Mouse (Mus musculus) hindbrain, embryonic 16.5 days (tissue): ENCODE measurements around the gene Reep6. TPM values are rescaled to one million over a fixed set of nuclear protein-coding genes. Genes with fewer than 3 reads are reported as not detected.

Source experiments
- ATAC-seq: fragments of 200-750 bp; cut with Nextera tagmentation; 2 replicates; pipeline ENCODE4 v1.8.0; 2017; ENCODE audit warnings: moderate TSS enrichment, moderate library complexity
- H3K27ac ChIP-seq: fragments of 300-500 bp; sonication (generic); 2 replicates; pipeline ENCODE4 v1.5.1; 2014; ENCODE audit warnings: low read depth, mild to moderate bottlenecking, control low read depth, low read length, moderate library complexity
- H3K27me3 ChIP-seq: fragments of 300-500 bp; sonication (generic); replicated peaks from 2 replicates; pipeline ENCODE4 v1.6.1; 2014; ENCODE audit warnings: low read length; ENCODE audit not compliant: control insufficient read depth, insufficient read depth
- H3K36me3 ChIP-seq: fragments of 300-500 bp; sonication (generic); 2 replicates; pipeline ENCODE4 v1.6.1; 2014; ENCODE audit warnings: mild to moderate bottlenecking, low read length, moderate library complexity, mixed read lengths; ENCODE audit not compliant: control insufficient read depth, insufficient read depth
- H3K4me1 ChIP-seq: fragments of 300-500 bp; sonication (generic); 2 replicates; pipeline ENCODE4 v1.6.1; 2014; ENCODE audit warnings: low read depth, low read length; ENCODE audit not compliant: control insufficient read depth, insufficient read depth
- H3K4me2 ChIP-seq: fragments of 300-500 bp; sonication (generic); 2 replicates; pipeline ENCODE4 v1.6.1; 2014; ENCODE audit warnings: mild to moderate bottlenecking, low read length, control low read depth, moderate library complexity
- H3K4me3 ChIP-seq: fragments of 300-500 bp; sonication (generic); 2 replicates; pipeline ENCODE4 v1.5.1; 2014; ENCODE audit warnings: mild to moderate bottlenecking, low read length, control low read depth, moderate library complexity
- H3K9ac ChIP-seq: fragments of 300-500 bp; sonication (generic); 2 replicates; pipeline ENCODE4 v1.6.1; 2014; ENCODE audit warnings: low read depth, mild to moderate bottlenecking, control low read depth, low read length, moderate library complexity
- H3K9me3 ChIP-seq: fragments of 300-500 bp; sonication (generic); 2 replicates; pipeline ENCODE4 v1.6.1; 2014; ENCODE audit warnings: mild to moderate bottlenecking, low read length, moderate library complexity; ENCODE audit not compliant: control insufficient read depth
- WGBS: fragments of 180-500 bp; shearing (Covaris S2); extraction: QIAGEN DNeasy Blood & Tissue Kit; methylation state at CpG from one replicate; pipeline ENCODE4 v1.1.7; 2014; 5-methylcytosine and 5-hydroxymethylcytosine counted together
- polyA plus RNA-seq: library from polyadenylated mRNA; unstranded; fragments of >200 nt; fragmentation: Nextera tagmentation; extraction: Ambion mirVana; gene quantifications from 2 replicates; pipeline ENCODE4 v1.2.1, GENCODE M21; 2015

The Reep6 gene
- polyA plus RNA-seq, 1 experiment from 2014 or later, result 7.5 TPM

DNA sequence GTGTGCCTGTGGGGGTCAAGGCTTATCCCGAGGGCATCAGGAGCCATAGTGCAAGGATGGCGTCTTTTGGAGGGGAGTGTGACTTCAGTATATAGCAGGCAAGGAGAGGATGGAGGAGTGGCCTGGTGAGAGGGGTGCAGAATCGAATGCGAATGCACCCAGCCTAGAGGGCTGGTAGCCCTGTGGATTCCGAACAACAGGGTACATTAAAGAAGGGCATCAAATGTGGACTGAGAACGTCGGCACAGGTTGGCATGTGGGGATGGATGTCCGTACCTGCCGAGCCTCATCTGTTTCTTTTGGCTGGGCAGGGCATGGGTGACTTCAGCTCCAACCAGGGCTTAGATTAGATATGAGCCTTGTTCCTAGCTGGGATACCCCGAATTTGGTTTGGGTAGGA is 29.9 kb upstream of the Reep6 start:
- 28% methylated on average over 10 of the region's 10 CpGs for WGBS
- peaks cover 66% of the 10 kb centered on the region for H3K4me1 ChIP-seq
- peak overlapping the region; percentile 81 for H3K4me2 ChIP-seq
- H3K27ac ChIP-seq, result peak overlapping the region; percentile 98
- H3K9me3 ChIP-seq, result no peaks in the 10 kb centered on the region
- ATAC-seq, result no peak
- H3K9ac ChIP-seq, result peak overlapping the region; percentile 94
- peaks cover 4% of the 10 kb centered on the region; the same call in 1 of the 2 replicates for H3K36me3 ChIP-seq
- H3K27me3 ChIP-seq, result no peaks in the 10 kb centered on the region
- peak overlapping the region; percentile 63 for H3K4me3 ChIP-seq

DNA sequence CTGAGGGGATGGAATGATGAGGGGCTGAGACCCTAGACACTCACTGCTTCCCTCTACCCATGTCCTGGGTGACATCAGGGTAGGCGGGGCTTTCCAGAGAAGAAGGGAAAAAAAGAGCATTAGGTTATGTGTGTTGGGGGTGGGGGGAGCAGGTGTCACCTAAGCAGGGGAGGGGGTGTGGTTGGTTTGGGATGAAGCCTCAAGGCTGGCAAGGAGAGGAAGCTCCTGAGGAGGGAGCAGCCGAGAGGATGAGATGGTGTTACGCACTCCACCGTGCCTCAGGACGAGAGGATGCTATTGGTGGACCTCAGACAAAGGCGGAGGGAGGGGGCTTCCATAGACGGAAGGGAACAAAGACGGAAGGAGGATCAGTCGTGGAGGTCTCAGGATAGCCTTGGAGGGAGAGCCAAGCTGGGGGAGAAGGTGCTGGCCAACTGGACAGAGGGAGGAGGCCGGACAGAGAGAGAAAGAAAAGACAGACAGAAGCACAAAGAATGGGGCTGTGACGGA is 29.0 kb upstream of the Reep6 start:
- Histone ChIP-seq H3K9ac (peak overlapping the region; percentile 94), H3K4me3 (peak overlapping the region; percentile 63), H3K36me3 (peaks cover 11% of the 10 kb centered on the region), H3K4me2 (peak overlapping the region; percentile 81), H3K27me3 (no peaks in the 10 kb centered on the region), H3K4me1 (peaks cover 61% of the 10 kb centered on the region), H3K27ac (peak overlapping the region; percentile 98), H3K9me3 (no peaks in the 10 kb centered on the region)
- peak; percentile 85 for ATAC-seq
- WGBS, result 11% methylated on average over 11 of the region's 11 CpGs

- Histone ChIP-seq H3K27ac (peak overlapping the region; percentile 98), H3K9me3 (no peaks in the 10 kb centered on the region), H3K27me3 (no peaks in the 10 kb centered on the region), H3K4me2 (peak overlapping the region; percentile 81), H3K4me3 (peak overlapping the region; percentile 63), H3K36me3 (peaks cover 18% of the 10 kb centered on the region), H3K9ac (peak overlapping the region; percentile 94), H3K4me1 (peaks cover 58% of the 10 kb centered on the region)
- no peak for ATAC-seq
- 48% methylated on average over 10 of the region's 10 CpGs for WGBS
Observed at GRCm38 (mm10) chr10:80301256-80302081, 28.3 kb upstream of the Reep6 start.

DNA sequence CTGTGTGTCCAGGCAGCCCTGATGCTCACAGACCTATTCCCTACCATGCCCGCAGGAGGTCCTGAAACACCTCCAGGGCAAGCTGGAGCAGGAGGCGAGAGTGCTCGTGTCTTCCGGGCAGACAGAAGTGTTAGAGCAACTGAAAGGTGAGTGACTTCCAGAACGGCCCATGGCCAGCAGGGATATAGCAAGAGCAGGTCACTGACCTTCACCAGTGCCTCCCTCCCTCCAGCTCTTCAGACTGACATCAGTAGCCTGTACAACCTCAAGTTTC is 27.7 kb upstream of the Reep6 start:
- Histone ChIP-seq H3K4me1 (peaks cover 53% of the 10 kb centered on the region), H3K9ac (peak overlapping the region; percentile 94), H3K27me3 (no peaks in the 10 kb centered on the region), H3K27ac (peak overlapping the region; percentile 98), H3K36me3 (peaks cover 24% of the 10 kb centered on the region), H3K4me2 (peak overlapping the region; percentile 81), H3K9me3 (no peaks in the 10 kb centered on the region), H3K4me3 (peak overlapping the region; percentile 63)
- WGBS, result 46% methylated on average over 5 of the region's 5 CpGs
- ATAC-seq, result no peak

DNA sequence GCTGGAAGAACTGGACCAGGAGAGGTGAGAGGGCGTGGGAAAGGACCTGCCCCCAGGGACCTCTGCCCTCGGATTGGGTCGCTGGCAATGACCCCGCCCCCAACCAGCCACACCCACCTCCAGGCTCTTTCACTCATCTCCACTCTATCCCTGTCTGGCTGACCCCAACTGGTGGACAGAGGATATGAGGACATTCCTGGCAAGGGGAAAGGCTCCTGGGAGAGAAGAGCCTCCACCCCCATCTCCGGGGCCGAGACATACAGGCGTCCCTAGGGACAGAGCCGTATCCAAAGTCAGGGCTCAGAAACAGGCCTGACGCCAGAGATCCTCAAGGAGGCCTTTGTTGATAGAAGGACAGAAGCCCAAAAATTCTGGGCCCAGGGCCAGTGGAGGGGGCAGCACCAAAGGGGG is 27.3 kb upstream of the Reep6 start:
- Histone ChIP-seq H3K4me2 (peak overlapping the region; percentile 81), H3K27me3 (no peaks in the 10 kb centered on the region), H3K4me1 (peaks cover 48% of the 10 kb centered on the region), H3K36me3 (peaks cover 28% of the 10 kb centered on the region), H3K9me3 (no peaks in the 10 kb centered on the region), H3K4me3 (peak overlapping the region; percentile 63), H3K9ac (peak overlapping the region; percentile 94), H3K27ac (peak overlapping the region; percentile 98)
- ATAC-seq, result peak; percentile 41
- 3% methylated on average over 9 of the region's 9 CpGs for WGBS

DNA sequence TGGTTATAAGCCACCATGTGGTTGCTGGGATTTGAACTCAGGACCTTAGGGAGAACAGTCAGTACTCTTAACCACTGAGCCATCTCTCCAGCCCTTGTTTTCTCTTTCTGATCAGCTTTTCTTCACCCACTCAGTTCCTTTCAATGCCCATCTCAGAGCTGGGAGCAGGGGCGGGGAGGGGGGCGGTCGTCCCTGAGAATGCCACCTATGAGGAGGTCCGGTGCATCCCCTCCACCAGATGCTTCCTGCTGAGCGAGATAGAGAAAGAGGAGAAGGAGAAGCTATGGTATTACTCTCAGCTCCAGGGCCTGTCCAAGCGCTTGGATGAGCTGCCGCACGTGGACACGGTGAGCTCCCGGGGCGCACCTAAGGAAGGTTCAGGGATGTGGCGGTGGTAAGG is 25.3 kb upstream of the Reep6 start:
- Histone ChIP-seq H3K4me2 (peak overlapping the region; percentile 31), H3K27me3 (no peaks in the 10 kb centered on the region), H3K9me3 (no peaks in the 10 kb centered on the region), H3K36me3 (peaks cover 48% of the 10 kb centered on the region), H3K4me3 (no peak overlapping the region), H3K4me1 (peaks cover 36% of the 10 kb centered on the region), H3K27ac (no peak overlapping the region), H3K9ac (peak overlapping the region; percentile 45; the same call in 1 of the 2 replicates)
- no peak for ATAC-seq
- 43% methylated on average over 12 of the region's 12 CpGs for WGBS

- ATAC-seq, result no peak
- Histone ChIP-seq H3K4me2 (peak overlapping the region; percentile 31), H3K27ac (no peak overlapping the region), H3K9me3 (no peaks in the 10 kb centered on the region), H3K27me3 (no peaks in the 10 kb centered on the region), H3K9ac (peak overlapping the region; percentile 45; the same call in 1 of the 2 replicates), H3K36me3 (peaks cover 50% of the 10 kb centered on the region), H3K4me3 (no peak overlapping the region), H3K4me1 (peaks cover 36% of the 10 kb centered on the region)
- 28% methylated on average over 25 of the region's 25 CpGs for WGBS
Observed at GRCm38 (mm10) chr10:80304862-80305261, 24.9 kb upstream of the Reep6 start.

- H3K27me3 ChIP-seq, result no peaks in the 10 kb centered on the region
- ATAC-seq, result no peak
- H3K9ac ChIP-seq, result no peak overlapping the region
- no peak overlapping the region for H3K4me2 ChIP-seq
- 80% methylated on average over 16 of the region's 16 CpGs for WGBS
- H3K36me3 ChIP-seq, result peaks cover 92% of the 10 kb centered on the region
- no peak overlapping the region for H3K4me3 ChIP-seq
- no peaks in the 10 kb centered on the region for H3K9me3 ChIP-seq
- peaks cover 4% of the 10 kb centered on the region; the same call in 1 of the 2 replicates for H3K4me1 ChIP-seq
- no peak overlapping the region for H3K27ac ChIP-seq
Observed at GRCm38 (mm10) chr10:80311560-80311959, 18.2 kb upstream of the Reep6 start.
